Mouse (Mus musculus): ENCODE results near the gene E130114P18Rik. TPM values are rescaled to one million over a fixed set of nuclear protein-coding genes. Genes with fewer than 3 reads are reported as not detected.

E130114P18Rik gene
- total RNA-seq, 2 experiments from 2014 or later = not detected

DNA sequence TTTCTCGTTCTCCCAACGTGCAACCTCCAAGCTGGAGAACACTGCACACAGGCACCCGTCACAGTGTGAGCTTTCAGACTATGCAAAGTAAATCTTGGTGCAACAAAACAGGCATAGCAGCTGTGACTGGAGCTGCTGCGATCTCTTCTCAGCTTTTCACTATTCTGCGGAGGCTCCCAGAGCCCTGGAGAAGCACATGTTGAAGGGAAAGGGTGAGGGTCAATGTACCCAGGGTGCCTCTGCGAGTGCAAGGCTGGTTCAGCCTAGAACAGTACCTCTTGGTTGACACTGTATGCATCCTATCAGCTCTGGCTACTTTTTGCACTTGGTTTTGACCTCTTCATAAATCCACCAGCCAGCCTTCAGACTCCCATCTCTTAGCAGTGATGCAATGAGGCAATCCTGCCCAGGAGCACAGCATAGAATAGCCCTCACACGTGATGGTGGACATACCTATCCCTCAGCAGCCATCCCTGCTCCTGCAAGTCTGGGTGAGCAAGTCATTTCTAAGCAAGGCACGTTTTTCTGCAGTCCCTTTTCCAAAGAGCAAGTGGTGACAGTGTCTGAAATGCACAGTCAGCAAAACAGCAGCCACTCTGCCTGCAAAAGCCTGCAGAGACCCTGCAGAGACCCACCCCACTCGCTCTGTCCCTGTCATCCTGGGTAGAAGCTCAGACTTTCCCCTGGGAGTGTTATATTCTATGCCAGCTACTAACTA lies 67.7 kb downstream of the E130114P18Rik start:
- ATAC-seq (ENCODE audit: poor library complexity, severe bottlenecking) = no peak

DNA sequence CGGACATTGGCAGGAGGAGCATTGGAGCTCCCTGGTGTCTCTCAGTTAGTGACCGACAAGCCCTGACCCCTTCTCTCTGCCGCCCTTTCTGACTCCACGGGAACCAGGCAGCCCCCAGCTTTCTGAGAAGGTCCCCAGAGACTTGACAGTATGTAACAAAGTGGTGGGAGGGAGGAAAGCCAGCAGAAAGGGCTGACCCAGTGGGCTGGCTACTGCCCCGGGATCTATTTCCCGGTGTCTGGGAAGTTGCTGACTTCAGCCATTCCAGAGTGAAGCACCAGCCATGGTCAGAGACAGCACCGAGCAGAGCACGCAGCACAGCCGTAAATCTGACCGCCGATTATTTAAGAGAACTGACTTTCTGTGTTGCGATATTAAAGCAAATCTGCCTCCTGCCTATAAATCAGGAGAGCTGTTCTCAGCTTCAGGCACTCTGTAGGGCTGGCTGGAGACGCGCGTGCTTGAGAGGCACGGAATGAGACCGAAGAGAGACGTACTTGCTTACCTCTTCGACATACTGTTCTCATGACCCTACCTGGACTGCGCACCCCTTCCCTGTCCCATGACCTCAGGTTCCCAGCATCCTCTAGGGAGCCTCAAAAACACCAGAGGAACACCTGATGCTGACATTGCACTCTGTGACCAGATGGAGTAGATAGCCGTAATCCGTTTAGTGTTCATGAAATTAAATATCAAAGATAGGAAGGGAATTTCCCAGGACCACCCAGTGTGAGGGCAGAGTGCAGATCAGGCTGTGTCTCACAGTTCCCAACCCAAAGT lies 70.3 kb downstream of the E130114P18Rik start:
- no peak for ATAC-seq (ENCODE audit: poor library complexity, severe bottlenecking)

- no peak for ATAC-seq (ENCODE audit: poor library complexity, severe bottlenecking)
Observed at GRCm38 (mm10) chr4:97696684-97697615, 80.9 kb downstream of the E130114P18Rik start.

GRCm38 (mm10) chr4:97695414-97696040 lies 82.4 kb downstream of the E130114P18Rik start:
- no peak for ATAC-seq (ENCODE audit: poor library complexity, severe bottlenecking)

DNA sequence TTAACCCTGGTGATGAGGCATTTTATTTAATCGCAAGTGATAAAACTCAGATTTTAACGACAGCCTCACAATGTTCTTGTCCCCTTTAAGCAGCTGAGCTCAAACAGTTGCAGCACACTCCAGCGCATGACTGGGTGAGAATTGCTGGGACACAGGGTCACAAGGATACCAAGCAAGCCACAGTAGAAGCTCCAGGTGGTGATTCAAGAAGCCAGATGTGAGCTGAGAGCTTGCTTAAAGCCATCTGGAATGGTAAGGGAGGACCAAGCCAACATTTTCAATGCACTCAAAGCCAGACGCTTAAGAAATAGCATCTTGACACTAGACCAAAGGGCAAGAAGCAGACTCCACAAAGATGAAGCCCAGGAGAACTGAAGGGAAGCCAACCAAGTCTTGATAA lies 83.9 kb downstream of the E130114P18Rik start:
- ATAC-seq (ENCODE audit: poor library complexity, severe bottlenecking) = no peak

- ATAC-seq (ENCODE audit: poor library complexity, severe bottlenecking) = no peak
Observed at GRCm38 (mm10) chr4:97693054-97693453, 84.8 kb downstream of the E130114P18Rik start.

- ATAC-seq (ENCODE audit: poor library complexity, severe bottlenecking) = no peak
Observed at GRCm38 (mm10) chr4:97690384-97690766, 87.5 kb downstream of the E130114P18Rik start.

DNA sequence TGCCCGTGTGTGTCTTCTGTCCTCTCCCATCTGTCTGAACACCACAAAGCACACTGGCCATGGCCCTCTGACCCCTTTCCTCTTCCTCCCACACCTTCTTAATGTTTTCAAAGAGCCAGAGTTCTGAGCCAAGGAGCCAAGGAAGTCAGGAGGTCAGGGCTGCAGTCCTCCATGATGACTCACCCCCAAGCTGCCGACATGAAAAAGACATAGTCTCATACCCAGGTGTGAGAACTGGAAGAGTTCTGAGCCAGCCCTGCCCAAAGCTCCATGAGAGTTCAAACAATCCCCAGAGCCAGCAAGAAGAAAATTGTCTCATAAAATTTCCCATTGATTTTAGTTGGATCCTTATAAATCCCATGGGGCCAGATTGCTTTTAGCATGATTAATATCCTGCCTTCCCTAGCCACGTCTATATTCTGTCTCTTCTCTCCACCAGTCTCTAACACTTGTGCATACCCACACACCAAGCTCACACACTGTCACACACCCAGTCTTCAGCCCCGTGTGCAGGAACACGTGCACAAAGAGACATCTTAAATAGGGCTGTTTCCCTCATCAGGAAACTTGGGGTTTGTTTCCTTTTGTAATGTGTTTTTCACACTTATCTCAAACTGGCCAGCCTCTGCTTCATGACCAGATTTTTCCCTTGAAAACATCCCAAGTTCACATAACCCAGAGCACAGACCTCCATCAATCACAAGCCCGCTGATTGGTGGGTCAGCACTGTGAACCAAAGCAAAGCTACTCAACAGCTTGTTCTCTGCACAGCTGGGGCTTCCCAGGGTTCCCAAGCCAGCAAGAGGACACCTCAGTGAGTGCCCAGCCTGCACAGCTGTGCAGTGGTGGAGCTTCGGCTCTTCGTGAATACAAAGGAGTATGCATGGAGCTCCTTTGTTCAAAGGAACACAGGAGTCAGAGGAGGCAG lies 88.2 kb downstream of the E130114P18Rik start:
- no peak for ATAC-seq (ENCODE audit: poor library complexity, severe bottlenecking)

DNA sequence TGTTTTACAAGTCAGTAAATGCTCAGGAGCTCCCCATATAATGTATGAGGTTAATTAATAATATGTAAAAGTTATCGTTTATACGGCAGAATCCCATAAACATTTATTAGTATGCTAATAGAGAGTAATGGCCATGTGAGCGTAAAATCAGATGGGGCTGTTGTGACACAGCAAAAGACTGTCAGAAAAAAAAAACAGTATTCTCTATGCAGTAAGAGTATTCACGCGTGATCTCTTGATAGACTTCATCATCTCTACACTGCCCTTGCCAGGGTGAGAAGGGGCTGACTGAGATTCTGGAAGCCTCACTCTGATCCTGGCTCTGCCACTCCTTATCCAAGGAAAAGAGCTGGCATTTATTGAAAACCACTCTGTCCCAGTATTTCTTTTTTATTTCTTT lies 91.9 kb downstream of the E130114P18Rik start:
- ATAC-seq (ENCODE audit: poor library complexity, severe bottlenecking) = no peak

DNA sequence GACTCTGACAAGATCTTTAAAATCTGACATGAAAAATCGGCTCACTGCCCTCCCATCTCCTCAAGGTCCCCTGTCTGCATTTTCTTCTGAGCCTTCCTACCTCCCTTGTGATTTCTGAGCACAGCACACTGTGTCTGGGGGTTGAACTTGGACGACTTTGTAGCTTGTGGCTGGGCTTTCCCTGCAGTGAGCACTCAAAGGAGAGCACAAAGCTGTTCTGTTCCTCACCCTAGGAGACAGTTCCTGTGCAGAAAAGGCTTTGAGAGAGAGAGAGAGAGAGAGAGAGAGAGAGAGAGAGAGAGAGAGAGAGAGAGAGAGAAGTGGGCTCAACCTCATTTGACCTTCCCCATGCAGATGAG lies 101.3 kb downstream of the E130114P18Rik start:
- no peak for ATAC-seq (ENCODE audit: poor library complexity, severe bottlenecking)

DNA sequence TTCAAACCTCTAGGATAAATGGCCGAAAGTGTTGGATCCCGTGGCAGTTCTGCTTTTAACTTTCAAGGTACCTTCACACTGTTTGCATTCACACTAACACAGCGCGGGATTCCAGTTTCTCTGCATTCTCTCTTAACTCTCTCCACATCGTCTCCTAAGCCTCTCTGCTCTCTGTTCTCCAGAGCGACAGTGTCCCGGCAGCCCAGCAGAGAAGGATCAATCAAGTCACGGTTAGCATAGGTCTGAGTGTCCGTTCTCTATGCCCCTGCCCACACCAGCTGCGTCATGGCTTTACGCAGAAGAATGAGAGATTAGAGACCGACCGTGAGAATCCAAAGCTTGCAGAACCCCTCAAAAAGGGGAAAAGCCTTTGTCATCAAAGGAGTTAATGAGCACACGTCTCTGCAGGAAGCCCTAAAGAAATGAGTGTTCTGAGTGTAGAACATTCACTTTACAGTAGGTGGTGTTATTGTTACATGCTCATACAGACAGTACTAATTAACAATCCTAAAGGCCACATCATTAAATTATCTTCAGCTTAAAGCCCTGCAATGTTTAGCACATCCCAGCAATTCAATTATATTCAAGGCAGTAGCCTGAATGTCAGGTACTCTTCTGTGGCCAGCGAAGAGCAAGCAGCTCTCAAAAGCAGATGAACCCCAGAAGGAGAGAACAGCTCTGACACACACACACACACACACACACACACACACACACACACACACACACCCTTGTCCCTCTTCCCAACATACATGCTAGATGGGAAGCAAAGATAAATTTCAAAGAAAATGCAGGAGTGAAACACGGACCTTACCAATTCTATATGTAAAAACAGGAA lies 101.9 kb downstream of the E130114P18Rik start:
- no peak for ATAC-seq (ENCODE audit: poor library complexity, severe bottlenecking)

- no peak for ATAC-seq (ENCODE audit: poor library complexity, severe bottlenecking)
Observed at GRCm38 (mm10) chr4:97673854-97674510, 103.9 kb downstream of the E130114P18Rik start.

DNA sequence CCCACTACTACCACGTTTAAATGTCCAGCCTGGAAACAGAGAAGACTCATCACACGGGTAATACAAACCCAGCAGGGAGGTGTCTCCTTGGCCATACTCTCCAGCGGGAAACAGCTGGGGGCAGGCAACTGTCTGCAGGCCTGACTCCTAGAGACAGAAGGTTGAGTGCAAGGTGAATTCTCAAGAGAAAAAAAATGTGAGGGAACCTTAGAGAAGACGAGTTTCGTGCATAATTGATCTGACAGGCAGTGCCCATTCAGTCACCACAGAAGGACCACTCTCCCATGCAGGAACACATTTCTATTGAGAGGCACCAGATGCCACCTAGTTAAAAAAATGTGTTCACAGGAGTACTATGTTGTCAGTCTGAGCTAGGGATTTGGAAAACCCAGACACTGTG lies 105.4 kb downstream of the E130114P18Rik start:
- no peak for ATAC-seq (ENCODE audit: poor library complexity, severe bottlenecking)

DNA sequence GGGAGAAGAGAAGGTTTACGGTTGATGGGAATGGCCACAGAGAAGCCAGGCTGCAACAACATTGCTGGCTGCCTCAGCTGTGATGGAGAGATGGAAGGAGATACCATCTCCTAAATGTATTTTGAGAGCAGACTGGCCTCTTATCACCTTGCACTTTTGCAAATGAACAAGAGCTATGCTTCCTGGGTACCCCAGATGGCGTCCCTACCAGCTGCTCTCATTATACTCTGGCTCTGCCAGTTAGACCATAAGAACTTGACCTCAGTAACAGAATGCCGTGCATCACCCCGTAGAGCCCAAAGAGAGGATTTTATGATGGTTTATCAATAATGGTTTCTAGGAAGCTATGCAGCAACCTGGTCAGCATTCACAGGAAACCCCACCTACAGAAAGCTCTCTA lies 106.0 kb downstream of the E130114P18Rik start:
- ATAC-seq (ENCODE audit: poor library complexity, severe bottlenecking) = no peak

- no peak for ATAC-seq (ENCODE audit: poor library complexity, severe bottlenecking)
Observed at GRCm38 (mm10) chr4:97670418-97670817, 107.5 kb downstream of the E130114P18Rik start.

GRCm38 (mm10) chr4:97669808-97670207 lies 108.1 kb downstream of the E130114P18Rik start:
- no peak for ATAC-seq (ENCODE audit: poor library complexity, severe bottlenecking)

DNA sequence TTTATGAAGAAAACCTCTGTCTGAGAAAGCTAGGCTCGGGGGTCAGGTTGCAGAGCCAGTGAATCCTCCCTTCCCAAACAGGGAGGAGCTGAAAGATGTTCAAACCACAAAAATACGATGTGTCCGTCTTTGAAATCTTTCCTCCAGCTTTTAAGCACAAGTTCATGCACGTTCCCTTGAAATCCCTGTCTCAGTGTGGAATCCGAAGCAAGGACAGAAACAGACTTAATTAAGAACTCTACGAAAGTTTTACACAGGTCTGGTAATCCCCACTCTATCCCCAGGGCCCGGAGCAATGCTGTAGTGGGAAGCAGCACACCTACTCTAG lies 112.5 kb downstream of the E130114P18Rik start:
- ATAC-seq (ENCODE audit: poor library complexity, severe bottlenecking) = no peak

DNA sequence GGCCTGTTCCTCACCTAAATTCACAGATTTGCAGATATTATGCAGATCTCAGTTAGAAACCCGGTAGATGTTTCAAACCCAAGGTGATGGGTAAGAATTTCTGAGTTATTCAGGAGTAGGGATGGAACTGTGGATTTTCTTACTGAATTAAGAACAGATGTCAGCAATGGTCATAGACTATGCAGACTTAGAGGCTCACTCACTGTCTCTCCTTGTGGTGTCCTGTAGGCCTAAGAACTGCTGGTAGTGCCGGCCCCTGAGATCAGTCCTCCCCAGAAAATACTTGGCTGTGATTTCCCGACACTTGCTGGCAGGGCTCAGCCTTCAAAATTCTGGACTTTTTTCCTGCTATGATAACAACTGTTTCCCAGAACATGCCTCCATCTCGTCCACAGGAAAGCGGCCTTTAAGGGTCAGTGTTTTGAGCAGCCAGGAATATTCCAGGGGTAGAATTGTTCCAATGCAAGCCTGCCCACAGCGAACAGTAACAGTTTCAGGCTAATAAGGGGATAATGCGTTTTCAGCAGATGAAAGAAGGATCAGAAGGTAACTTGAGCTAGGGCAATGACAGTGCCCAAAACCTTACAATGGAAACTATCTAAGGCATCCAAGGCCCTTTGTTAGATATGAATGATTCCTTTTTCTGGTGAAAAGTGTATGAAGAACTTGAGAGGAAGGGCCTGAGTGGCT lies 113.0 kb downstream of the E130114P18Rik start:
- no peak for ATAC-seq (ENCODE audit: poor library complexity, severe bottlenecking)
